Mouse (Mus musculus) gastrocnemius, adult 18-20 months (tissue): Measurements from ENCODE around the gene Rhobtb1. TPM values are rescaled to one million over a fixed set of nuclear protein-coding genes. Genes with fewer than 3 reads are reported as not detected.

Source experiments
- DNase-seq: peaks from one replicate; pipeline ENCODE4 v3.0.0; 2021; ENCODE audit warnings: low spot score
- long read RNA-seq, 2 experiments: library from polyadenylated mRNA; stranded (forward); transcript quantifications; one replicate each; pipeline ENCODE4 v2.0.0; 2021
- total RNA-seq, 2 experiments: library from RNA; stranded (reverse); gene quantifications; 2 replicates each; pipeline ENCODE4 v1.2.3; 2021

Rhobtb1 gene
- total RNA-seq = 10 to 100 TPM; 28.5 to 42.2 TPM
- long read RNA-seq, experiment 1, full-length matches to known transcripts = 23 of 33 reads
- long read RNA-seq, experiment 1, partial matches to known transcripts = 2 of 33 reads
- long read RNA-seq, experiment 1, other reads (novel, unspliced or antisense) = 8 of 33 reads
- long read RNA-seq, experiment 2, full-length matches to known transcripts = 24 of 29 reads
- long read RNA-seq, experiment 2, partial matches to known transcripts = 0 of 29 reads
- long read RNA-seq, experiment 2, other reads (novel, unspliced or antisense) = 5 of 29 reads

- no peak for DNase-seq
These were observed at the start of gene Rhobtb1 for GRCm38 (mm10) chr10:69151045-69151444. Gene Rhobtb1, plus strand, starts transcription at chr10:69151434.

GRCm38 (mm10) chr10:69101988-69102387 is 49.2 kb upstream of the Rhobtb1 start:
- DNase-seq = no peak

GRCm38 (mm10) chr10:69104143-69104882 is 46.9 kb upstream of the Rhobtb1 start:
- DNase-seq = no peak

- no peak for DNase-seq
These were observed 46.4 kb upstream of the Rhobtb1 start for GRCm38 (mm10) chr10:69104883-69105225.

- no peak for DNase-seq
These were observed 44.4 kb upstream of the Rhobtb1 start for GRCm38 (mm10) chr10:69106796-69107195.

- peak; percentile 20 for DNase-seq
These were observed 44.0 kb upstream of the Rhobtb1 start for GRCm38 (mm10) chr10:69107253-69107652.

GRCm38 (mm10) chr10:69114384-69114783 is 36.9 kb upstream of the Rhobtb1 start:
- DNase-seq = no peak

GRCm38 (mm10) chr10:69117996-69118395 is 33.2 kb upstream of the Rhobtb1 start:
- no peak for DNase-seq

- peak; percentile 24 for DNase-seq
These were observed 32.3 kb upstream of the Rhobtb1 start for GRCm38 (mm10) chr10:69118893-69119292.

GRCm38 (mm10) chr10:69119456-69119855 is 31.8 kb upstream of the Rhobtb1 start:
- DNase-seq = no peak

GRCm38 (mm10) chr10:69126546-69126945 is 24.7 kb upstream of the Rhobtb1 start:
- DNase-seq = no peak

- no peak for DNase-seq
These were observed 22.7 kb upstream of the Rhobtb1 start for GRCm38 (mm10) chr10:69128531-69128930.

GRCm38 (mm10) chr10:69130613-69131012 is 20.6 kb upstream of the Rhobtb1 start:
- no peak for DNase-seq

- no peak for DNase-seq
These were observed 16.9 kb upstream of the Rhobtb1 start for GRCm38 (mm10) chr10:69134356-69134755.

GRCm38 (mm10) chr10:69136241-69136828 is 14.9 kb upstream of the Rhobtb1 start:
- DNase-seq = no peak

- DNase-seq = no peak
These were observed 2.0 kb upstream of the Rhobtb1 start for GRCm38 (mm10) chr10:69149252-69149651.

- no peak for DNase-seq
These were observed 1.7 kb downstream of the Rhobtb1 start for GRCm38 (mm10) chr10:69152971-69153370.

GRCm38 (mm10) chr10:69155428-69156175 is 4.4 kb downstream of the Rhobtb1 start:
- DNase-seq = no peak

GRCm38 (mm10) chr10:69156462-69156861 is 5.2 kb downstream of the Rhobtb1 start:
- DNase-seq = no peak

- DNase-seq = no peak
These were observed 6.2 kb downstream of the Rhobtb1 start for GRCm38 (mm10) chr10:69157471-69157870.

- no peak for DNase-seq
These were observed 9.6 kb downstream of the Rhobtb1 start for GRCm38 (mm10) chr10:69160877-69161276.

- no peak for DNase-seq
These were observed 10.3 kb downstream of the Rhobtb1 start for GRCm38 (mm10) chr10:69161503-69161902.
